Mouse (Mus musculus): Measurements from ENCODE around the gene Cep83. TPM values are rescaled to one million over a fixed set of nuclear protein-coding genes. Genes with fewer than 3 reads are reported as not detected.

Gene Cep83
- polyA plus RNA-seq, 1 experiment from 2014 or later, result 26.3 TPM

DNA sequence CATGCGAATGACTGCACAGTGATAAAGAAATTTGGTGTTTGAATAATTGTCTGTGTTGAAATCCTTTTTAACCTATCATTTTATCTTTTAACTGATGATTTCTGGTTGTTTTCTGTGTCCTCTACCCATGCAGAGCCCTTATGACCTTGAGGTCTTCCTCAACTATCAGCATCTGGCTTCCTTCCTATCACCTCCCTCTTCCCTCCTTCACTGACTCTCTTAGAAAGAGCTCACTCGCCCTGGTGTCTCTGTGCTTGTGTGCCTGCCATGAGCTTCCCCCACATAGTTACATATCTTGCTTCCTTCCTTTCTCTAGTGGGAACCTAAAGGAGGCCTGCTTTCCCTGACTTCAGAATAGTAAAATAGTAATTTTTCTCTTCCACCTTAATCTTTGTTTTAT lies 51.8 kb downstream of the Cep83 start:
- WGBS, result 61% methylated on average over 2 of the region's 2 CpGs
- Histone ChIP-seq H3K27ac (ENCODE audit: low read depth, low read length) (no peak overlapping the region), H3K36me3 (ENCODE audit: control insufficient read depth, insufficient read depth, low read length) (no peaks in the 10 kb centered on the region), H3K27me3 (ENCODE audit: control insufficient read depth, insufficient read depth, low read length) (no peaks in the 10 kb centered on the region), H3K4me3 (ENCODE audit: low read depth, low read length) (no peak overlapping the region), H3K4me1 (replicated peaks; ENCODE audit: control insufficient read depth, insufficient read depth, low read length) (no peaks in the 10 kb centered on the region), H3K9ac (ENCODE audit: low read length) (no peak overlapping the region), H3K9me3 (ENCODE audit: control insufficient read depth, low read length) (no peaks in the 10 kb centered on the region), H3K4me2 (ENCODE audit: low read depth, low read length, severe bottlenecking) (no peak overlapping the region)
- DNase-seq (ENCODE audit: low spot score) (no peak), ATAC-seq (replicated peaks; ENCODE audit: low FRiP score) (no peak)

DNA sequence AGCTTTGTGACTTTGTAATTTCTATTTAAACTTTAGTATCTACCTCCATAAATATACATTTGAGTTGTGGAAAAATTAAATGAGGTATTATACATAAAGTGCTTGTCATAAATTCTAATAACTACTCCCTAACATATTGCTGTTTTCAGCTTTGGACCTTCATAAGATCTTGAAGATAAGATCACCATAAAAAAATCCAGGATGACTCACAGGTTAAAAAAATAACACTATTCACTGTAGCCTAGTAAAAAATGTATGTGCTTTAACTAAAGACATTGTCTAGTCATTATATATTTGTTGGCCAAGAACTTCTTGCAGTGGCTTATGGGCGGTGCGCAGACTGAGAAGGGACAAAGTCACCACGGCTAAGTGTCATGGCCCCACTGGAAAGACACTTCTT lies 53.0 kb downstream of the Cep83 start:
- WGBS, result 96% methylated on average over 3 of the region's 3 CpGs
- Histone ChIP-seq H3K4me2 (ENCODE audit: low read depth, low read length, severe bottlenecking) (no peak overlapping the region), H3K27me3 (ENCODE audit: control insufficient read depth, insufficient read depth, low read length) (no peaks in the 10 kb centered on the region), H3K9ac (ENCODE audit: low read length) (no peak overlapping the region), H3K36me3 (ENCODE audit: control insufficient read depth, insufficient read depth, low read length) (no peaks in the 10 kb centered on the region), H3K27ac (ENCODE audit: low read depth, low read length) (no peak overlapping the region), H3K4me3 (ENCODE audit: low read depth, low read length) (no peak overlapping the region), H3K9me3 (ENCODE audit: control insufficient read depth, low read length) (no peaks in the 10 kb centered on the region), H3K4me1 (replicated peaks; ENCODE audit: control insufficient read depth, insufficient read depth, low read length) (no peaks in the 10 kb centered on the region)
- ATAC-seq (replicated peaks; ENCODE audit: low FRiP score), result no peak
- no peak for DNase-seq (ENCODE audit: low spot score)

DNA sequence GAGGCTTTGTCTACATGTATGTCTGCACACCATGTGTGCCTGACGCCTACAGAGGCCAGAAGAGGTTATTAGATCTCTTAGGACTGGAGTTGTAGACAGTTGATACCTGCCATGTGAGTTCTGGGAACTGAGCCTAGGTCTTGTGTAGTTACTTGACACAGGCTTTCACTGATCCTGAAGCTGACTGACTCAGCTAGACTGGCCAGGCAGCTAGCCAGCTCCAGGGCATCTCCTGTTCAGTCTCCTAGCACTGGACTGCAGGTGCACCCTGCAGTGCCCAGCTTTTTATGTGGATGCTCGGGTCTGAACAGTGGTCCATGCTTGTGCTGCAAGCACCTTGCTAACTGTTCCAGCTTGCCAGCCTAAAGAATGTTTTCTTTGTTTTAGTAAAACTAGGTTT lies 58.6 kb downstream of the Cep83 start:
- Histone ChIP-seq H3K4me2 (ENCODE audit: low read depth, low read length, severe bottlenecking) (no peak overlapping the region), H3K9me3 (ENCODE audit: control insufficient read depth, low read length) (no peaks in the 10 kb centered on the region), H3K36me3 (ENCODE audit: control insufficient read depth, insufficient read depth, low read length) (no peaks in the 10 kb centered on the region), H3K27ac (ENCODE audit: low read depth, low read length) (no peak overlapping the region), H3K9ac (ENCODE audit: low read length) (no peak overlapping the region), H3K27me3 (ENCODE audit: control insufficient read depth, insufficient read depth, low read length) (no peaks in the 10 kb centered on the region), H3K4me1 (replicated peaks; ENCODE audit: control insufficient read depth, insufficient read depth, low read length) (no peaks in the 10 kb centered on the region), H3K4me3 (ENCODE audit: low read depth, low read length) (no peak overlapping the region)
- ATAC-seq (replicated peaks; ENCODE audit: low FRiP score) (no peak), DNase-seq (ENCODE audit: low spot score) (no peak)
- 77% methylated on average over 2 of the region's 2 CpGs for WGBS

DNA sequence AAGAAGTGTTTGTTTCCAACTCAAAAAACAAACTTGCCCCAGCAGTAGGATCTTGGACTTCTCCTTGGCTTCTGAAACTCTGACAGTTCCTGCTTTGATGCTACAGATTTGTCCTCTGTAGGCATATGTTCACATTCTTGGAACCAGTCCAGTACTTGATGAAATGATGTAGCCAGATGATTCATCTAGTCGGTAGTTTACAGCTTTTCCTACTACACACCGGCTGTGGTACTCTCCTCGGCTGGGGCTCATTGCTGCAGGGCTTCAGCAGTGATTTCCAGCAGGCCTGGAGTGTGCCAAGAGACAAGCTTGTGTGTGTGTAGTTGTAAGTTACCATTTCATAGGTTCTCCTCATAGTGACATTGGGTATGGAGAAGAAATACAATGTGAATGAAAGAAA lies 83.0 kb downstream of the Cep83 start:
- no peaks in the 10 kb centered on the region for H3K27me3 ChIP-seq (ENCODE audit: control insufficient read depth, insufficient read depth, low read length)
- no peak overlapping the region for H3K4me3 ChIP-seq (ENCODE audit: low read depth, low read length)
- no peaks in the 10 kb centered on the region for H3K36me3 ChIP-seq (ENCODE audit: control insufficient read depth, insufficient read depth, low read length)
- H3K4me1 ChIP-seq (replicated peaks; ENCODE audit: control insufficient read depth, insufficient read depth, low read length), result no peaks in the 10 kb centered on the region
- 91% methylated on average over 3 of the region's 3 CpGs for WGBS
- no peaks in the 10 kb centered on the region for H3K9me3 ChIP-seq (ENCODE audit: control insufficient read depth, low read length)
- ATAC-seq (replicated peaks; ENCODE audit: low FRiP score), result no peak
- H3K9ac ChIP-seq (ENCODE audit: low read length), result no peak overlapping the region
- H3K27ac ChIP-seq (ENCODE audit: low read depth, low read length), result no peak overlapping the region
- no peak overlapping the region for H3K4me2 ChIP-seq (ENCODE audit: low read depth, low read length, severe bottlenecking)
- no peak for DNase-seq (ENCODE audit: low spot score)

DNA sequence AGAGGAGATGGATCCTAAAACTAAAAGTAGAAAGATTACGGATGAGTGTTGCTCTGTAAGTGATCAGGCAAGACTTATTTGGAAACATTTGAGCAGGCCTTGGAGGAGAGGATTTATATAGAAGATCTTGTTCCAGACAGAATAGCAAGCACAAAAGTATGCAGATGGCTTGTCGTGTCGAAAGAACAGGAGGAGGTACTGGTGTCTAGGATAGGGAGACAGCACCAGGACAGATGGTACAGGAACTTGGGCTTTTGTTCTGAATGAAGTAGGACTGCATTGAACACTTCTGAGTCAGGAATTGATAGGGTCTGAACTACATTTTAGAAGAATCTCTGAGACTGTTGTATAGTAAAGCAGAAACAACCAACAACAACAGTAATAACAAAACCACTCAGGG lies 89.1 kb downstream of the Cep83 start:
- Histone ChIP-seq H3K4me3 (ENCODE audit: low read depth, low read length) (no peak overlapping the region), H3K4me1 (replicated peaks; ENCODE audit: control insufficient read depth, insufficient read depth, low read length) (no peaks in the 10 kb centered on the region), H3K27ac (ENCODE audit: low read depth, low read length) (no peak overlapping the region), H3K9me3 (ENCODE audit: control insufficient read depth, low read length) (no peaks in the 10 kb centered on the region), H3K27me3 (ENCODE audit: control insufficient read depth, insufficient read depth, low read length) (no peaks in the 10 kb centered on the region), H3K4me2 (ENCODE audit: low read depth, low read length, severe bottlenecking) (no peak overlapping the region), H3K36me3 (ENCODE audit: control insufficient read depth, insufficient read depth, low read length) (no peaks in the 10 kb centered on the region), H3K9ac (ENCODE audit: low read length) (no peak overlapping the region)
- ATAC-seq (replicated peaks; ENCODE audit: low FRiP score), result no peak
- DNase-seq (ENCODE audit: low spot score), result no peak
- 94% methylated on average over 3 of the region's 3 CpGs for WGBS

DNA sequence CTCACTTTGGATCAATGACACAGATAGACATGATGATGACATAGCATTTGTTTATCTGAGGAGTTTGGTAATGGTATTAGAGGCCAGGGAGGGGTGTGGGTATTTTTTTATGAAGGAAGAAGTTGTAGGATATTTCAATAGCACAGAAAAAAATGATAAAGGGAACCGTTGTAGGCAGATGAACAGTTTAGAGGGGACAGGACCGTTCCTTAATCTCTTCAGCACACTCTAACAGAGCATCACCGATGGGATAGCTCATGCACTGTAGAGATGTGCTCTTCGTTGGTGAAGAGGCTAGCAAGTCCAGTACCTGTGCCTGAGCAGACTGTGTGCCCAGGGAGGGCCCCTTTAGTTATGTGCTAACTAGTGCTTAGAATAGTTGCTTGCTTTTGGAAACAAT lies 90.9 kb downstream of the Cep83 start:
- WGBS, result 92% methylated on average over 4 of the region's 4 CpGs
- ATAC-seq (replicated peaks; ENCODE audit: low FRiP score) (no peak), DNase-seq (ENCODE audit: low spot score) (no peak)

DNA sequence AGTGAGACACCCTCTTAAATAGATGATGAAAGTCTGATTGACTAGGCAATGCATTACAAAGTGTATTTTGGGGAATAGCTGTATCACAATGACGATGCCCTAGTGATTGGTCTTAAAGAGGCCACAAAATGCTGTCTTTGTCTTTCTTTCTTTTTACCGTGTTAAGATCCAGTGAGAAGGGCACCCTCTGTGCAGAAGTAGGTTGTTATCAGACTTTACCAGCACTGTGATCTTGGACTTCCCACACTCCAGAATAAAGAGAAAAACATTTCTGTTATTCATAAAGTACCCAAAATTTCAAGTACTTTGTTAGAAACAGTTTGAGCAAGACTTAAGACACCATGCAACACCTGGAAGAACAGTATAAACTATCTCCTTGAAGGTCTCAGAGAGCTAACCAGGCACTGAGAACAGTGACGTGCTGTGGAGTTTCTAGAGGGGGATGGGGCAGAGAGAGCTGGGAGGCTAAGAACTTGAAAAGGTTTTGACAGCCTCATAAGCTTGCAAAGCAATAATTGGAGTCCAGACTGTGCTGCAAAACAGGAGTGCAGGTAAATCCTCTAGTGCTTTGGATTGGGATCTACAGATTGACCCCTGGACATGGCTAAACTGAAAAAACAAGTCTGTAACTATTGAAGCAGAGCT lies 92.3 kb downstream of the Cep83 start:
- Histone ChIP-seq H3K4me2 (ENCODE audit: low read depth, low read length, severe bottlenecking) (no peak overlapping the region), H3K36me3 (ENCODE audit: control insufficient read depth, insufficient read depth, low read length) (no peaks in the 10 kb centered on the region), H3K27me3 (ENCODE audit: control insufficient read depth, insufficient read depth, low read length) (no peaks in the 10 kb centered on the region), H3K9ac (ENCODE audit: low read length) (no peak overlapping the region), H3K9me3 (ENCODE audit: control insufficient read depth, low read length) (no peaks in the 10 kb centered on the region), H3K4me3 (ENCODE audit: low read depth, low read length) (no peak overlapping the region), H3K4me1 (replicated peaks; ENCODE audit: control insufficient read depth, insufficient read depth, low read length) (no peaks in the 10 kb centered on the region), H3K27ac (ENCODE audit: low read depth, low read length) (no peak overlapping the region)
- no peak for DNase-seq (ENCODE audit: low spot score)
- no peak for ATAC-seq (replicated peaks; ENCODE audit: low FRiP score)
- WGBS, result 77% methylated on average over 3 of the region's 3 CpGs

More for the DNA sequence above, 90.9 kb downstream of the Cep83 start:
- Histone ChIP-seq H3K9ac (ENCODE audit: low read length) (no peak overlapping the region), H3K9me3 (ENCODE audit: control insufficient read depth, low read length) (no peaks in the 10 kb centered on the region), H3K4me3 (ENCODE audit: low read depth, low read length) (no peak overlapping the region), H3K4me1 (replicated peaks; ENCODE audit: control insufficient read depth, insufficient read depth, low read length) (no peaks in the 10 kb centered on the region), H3K4me2 (ENCODE audit: low read depth, low read length, severe bottlenecking) (no peak overlapping the region), H3K27me3 (ENCODE audit: control insufficient read depth, insufficient read depth, low read length) (no peaks in the 10 kb centered on the region), H3K27ac (ENCODE audit: low read depth, low read length) (no peak overlapping the region), H3K36me3 (ENCODE audit: control insufficient read depth, insufficient read depth, low read length) (no peaks in the 10 kb centered on the region)

DNA sequence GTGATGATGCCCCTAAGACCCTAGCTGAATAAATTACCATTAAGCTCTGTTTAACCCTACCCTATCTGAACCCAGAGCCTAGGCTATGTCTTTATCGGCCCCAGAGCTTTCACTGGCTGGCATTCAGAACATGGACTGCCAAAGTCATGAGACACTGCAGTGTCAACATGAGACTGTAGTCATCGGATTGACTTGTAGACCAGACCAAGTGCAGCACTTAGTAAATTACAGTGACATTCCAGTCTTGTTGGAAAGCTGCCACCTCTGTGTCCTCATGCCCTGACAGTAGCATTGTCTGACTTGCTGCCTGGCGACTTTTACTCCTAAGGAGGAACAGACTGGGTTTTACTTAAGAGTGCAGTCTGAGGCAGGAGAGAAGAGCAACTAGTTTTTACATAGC lies 100.8 kb downstream of the Cep83 start:
- H3K9me3 ChIP-seq (ENCODE audit: control insufficient read depth, low read length), result no peaks in the 10 kb centered on the region
- H3K27me3 ChIP-seq (ENCODE audit: control insufficient read depth, insufficient read depth, low read length), result no peaks in the 10 kb centered on the region
- H3K4me1 ChIP-seq (replicated peaks; ENCODE audit: control insufficient read depth, insufficient read depth, low read length), result no peaks in the 10 kb centered on the region
- WGBS, result 81% methylated on average over 3 of the region's 3 CpGs
- no peak overlapping the region for H3K4me3 ChIP-seq (ENCODE audit: low read depth, low read length)
- ATAC-seq (replicated peaks; ENCODE audit: low FRiP score) (no peak), DNase-seq (ENCODE audit: low spot score) (no peak)
- H3K27ac ChIP-seq (ENCODE audit: low read depth, low read length), result no peak overlapping the region
- H3K36me3 ChIP-seq (ENCODE audit: control insufficient read depth, insufficient read depth, low read length), result no peaks in the 10 kb centered on the region
- no peak overlapping the region for H3K4me2 ChIP-seq (ENCODE audit: low read depth, low read length, severe bottlenecking)
- H3K9ac ChIP-seq (ENCODE audit: low read length), result no peak overlapping the region

DNA sequence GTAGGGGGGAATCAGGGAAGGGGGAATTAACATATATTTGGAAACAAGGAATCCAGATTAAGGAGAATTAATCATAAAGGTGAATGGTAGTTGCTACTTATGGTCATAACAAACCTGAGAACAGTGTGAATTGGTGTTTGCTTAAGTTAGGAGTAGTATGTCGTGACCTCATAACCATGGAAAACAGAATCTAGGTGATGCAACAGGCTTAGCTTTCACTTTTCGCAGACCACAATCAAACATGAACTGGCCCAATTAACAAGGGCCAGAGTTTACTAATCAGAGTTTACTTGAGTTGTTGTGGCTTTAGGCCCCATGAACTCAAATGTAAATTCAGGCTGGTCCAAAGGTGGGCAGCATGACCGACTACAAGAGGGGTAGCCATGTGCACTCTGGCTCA lies 105.5 kb downstream of the Cep83 start:
- no peak overlapping the region for H3K27ac ChIP-seq (ENCODE audit: low read depth, low read length)
- no peaks in the 10 kb centered on the region for H3K9me3 ChIP-seq (ENCODE audit: control insufficient read depth, low read length)
- no peaks in the 10 kb centered on the region; the same call in 1 of the 2 replicates for H3K36me3 ChIP-seq (ENCODE audit: control insufficient read depth, insufficient read depth, low read length)
- DNase-seq (ENCODE audit: low spot score) (no peak), ATAC-seq (replicated peaks; ENCODE audit: low FRiP score) (no peak)
- H3K9ac ChIP-seq (ENCODE audit: low read length), result no peak overlapping the region
- no peaks in the 10 kb centered on the region for H3K4me1 ChIP-seq (replicated peaks; ENCODE audit: control insufficient read depth, insufficient read depth, low read length)
- no peak overlapping the region for H3K4me2 ChIP-seq (ENCODE audit: low read depth, low read length, severe bottlenecking)
- WGBS, result 97% methylated on average over 3 of the region's 3 CpGs
- no peak overlapping the region for H3K4me3 ChIP-seq (ENCODE audit: low read depth, low read length)
- no peaks in the 10 kb centered on the region for H3K27me3 ChIP-seq (ENCODE audit: control insufficient read depth, insufficient read depth, low read length)
